Mouse (Mus musculus): ENCODE results near the gene Pax1. TPM values are rescaled to one million over a fixed set of nuclear protein-coding genes. Genes with fewer than 3 reads are reported as not detected.

Pax1 gene
- polyA plus RNA-seq, 1 experiment from 2014 or later: 1.7 TPM

- Histone ChIP-seq H3K9me3 (no peaks in the 10 kb centered on the region), H3K9ac (no peak overlapping the region), H3K4me3 (no peak overlapping the region), H3K36me3 (no peaks in the 10 kb centered on the region), H3K4me1 (replicated peaks) (0 out of 2 replicates have a peak, but pooled peaks cover 5% of the 10 kb centered on the region), H3K27ac (replicated peaks) (no peak overlapping the region), H3K27me3 (peaks cover 93% of the 10 kb centered on the region), H3K4me2 (no peak overlapping the region)
- ATAC-seq (ENCODE audit: low read depth): no peak
- 13% methylated on average over 8 of the region's 8 CpGs for WGBS
Observed at GRCm38 (mm10) chr2:147375019-147375715, 13.4 kb downstream of the Pax1 start.

- no peaks in the 10 kb centered on the region for H3K4me1 ChIP-seq (replicated peaks)
- H3K4me3 ChIP-seq: no peak overlapping the region
- H3K4me2 ChIP-seq: no peak overlapping the region
- H3K9ac ChIP-seq: no peak overlapping the region
- H3K9me3 ChIP-seq: no peaks in the 10 kb centered on the region
- WGBS: 8% methylated on average over 4 of the region's 4 CpGs
- no peaks in the 10 kb centered on the region for H3K36me3 ChIP-seq
- H3K27me3 ChIP-seq: peaks cover 66% of the 10 kb centered on the region
- no peak overlapping the region for H3K27ac ChIP-seq (replicated peaks)
- ATAC-seq (ENCODE audit: low read depth): no peak
Observed at GRCm38 (mm10) chr2:147378934-147379333, 17.2 kb downstream of the Pax1 start.

GRCm38 (mm10) chr2:147383373-147383772, 21.6 kb downstream of the Pax1 start:
- WGBS: 88% methylated on average over 2 of the region's 2 CpGs
- H3K4me3 ChIP-seq: no peak overlapping the region
- no peak overlapping the region for H3K4me2 ChIP-seq
- no peak overlapping the region for H3K9ac ChIP-seq
- no peaks in the 10 kb centered on the region for H3K36me3 ChIP-seq
- H3K4me1 ChIP-seq (replicated peaks): no peaks in the 10 kb centered on the region
- ATAC-seq (ENCODE audit: low read depth): no peak
- H3K27me3 ChIP-seq: peaks cover 22% of the 10 kb centered on the region
- H3K9me3 ChIP-seq: no peaks in the 10 kb centered on the region
- no peak overlapping the region for H3K27ac ChIP-seq (replicated peaks)

- H3K27ac ChIP-seq (replicated peaks): no peak overlapping the region
- 57% methylated on average over 5 of the region's 5 CpGs for WGBS
Observed at GRCm38 (mm10) chr2:147386949-147387348, 25.2 kb downstream of the Pax1 start.

GRCm38 (mm10) chr2:147409323-147409722, 47.6 kb downstream of the Pax1 start:
- no peaks in the 10 kb centered on the region for H3K4me1 ChIP-seq (replicated peaks)
- no peak overlapping the region for H3K4me3 ChIP-seq
- no peaks in the 10 kb centered on the region for H3K36me3 ChIP-seq
- H3K27me3 ChIP-seq: no peaks in the 10 kb centered on the region
- H3K27ac ChIP-seq (replicated peaks): no peak overlapping the region
- ATAC-seq (ENCODE audit: low read depth): no peak
- no peaks in the 10 kb centered on the region for H3K9me3 ChIP-seq
- H3K9ac ChIP-seq: no peak overlapping the region
- H3K4me2 ChIP-seq: no peak overlapping the region
- 77% methylated on average over 1 of the region's 1 CpGs for WGBS

More at GRCm38 (mm10) chr2:147386949-147387348, 25.2 kb downstream of the Pax1 start:
- Histone ChIP-seq H3K4me3 (no peak overlapping the region), H3K9ac (no peak overlapping the region), H3K36me3 (no peaks in the 10 kb centered on the region), H3K4me2 (no peak overlapping the region), H3K4me1 (replicated peaks) (no peaks in the 10 kb centered on the region), H3K27me3 (no peaks in the 10 kb centered on the region), H3K9me3 (no peaks in the 10 kb centered on the region)
- no peak for ATAC-seq (ENCODE audit: low read depth)

GRCm38 (mm10) chr2:147415037-147415436, 53.3 kb downstream of the Pax1 start:
- no peak for ATAC-seq (ENCODE audit: low read depth)
- Histone ChIP-seq H3K36me3 (no peaks in the 10 kb centered on the region), H3K4me2 (no peak overlapping the region), H3K4me1 (replicated peaks) (no peaks in the 10 kb centered on the region), H3K27ac (replicated peaks) (no peak overlapping the region), H3K27me3 (no peaks in the 10 kb centered on the region), H3K9ac (no peak overlapping the region), H3K4me3 (no peak overlapping the region), H3K9me3 (no peaks in the 10 kb centered on the region)
- 92% methylated on average over 3 of the region's 3 CpGs for WGBS

- Histone ChIP-seq H3K4me2 (no peak overlapping the region), H3K9ac (no peak overlapping the region), H3K27ac (replicated peaks) (no peak overlapping the region), H3K36me3 (no peaks in the 10 kb centered on the region), H3K4me3 (no peak overlapping the region), H3K27me3 (no peaks in the 10 kb centered on the region), H3K4me1 (replicated peaks) (no peaks in the 10 kb centered on the region), H3K9me3 (no peaks in the 10 kb centered on the region)
- 59% methylated on average over 10 of the region's 10 CpGs for WGBS
- no peak for ATAC-seq (ENCODE audit: low read depth)
Observed at GRCm38 (mm10) chr2:147424582-147425255, 63.0 kb downstream of the Pax1 start.

- Histone ChIP-seq H3K4me2 (no peak overlapping the region), H3K36me3 (no peaks in the 10 kb centered on the region), H3K4me3 (no peak overlapping the region), H3K9me3 (no peaks in the 10 kb centered on the region), H3K4me1 (replicated peaks) (no peaks in the 10 kb centered on the region), H3K27ac (replicated peaks) (no peak overlapping the region), H3K9ac (no peak overlapping the region), H3K27me3 (no peaks in the 10 kb centered on the region)
- ATAC-seq (ENCODE audit: low read depth): no peak
- WGBS: 16% methylated on average over 1 of the region's 1 CpGs
Observed at GRCm38 (mm10) chr2:147429607-147430356, 68.1 kb downstream of the Pax1 start.

GRCm38 (mm10) chr2:147433120-147433519, 71.4 kb downstream of the Pax1 start:
- Histone ChIP-seq H3K4me1 (replicated peaks) (no peaks in the 10 kb centered on the region), H3K9me3 (no peaks in the 10 kb centered on the region), H3K4me3 (no peak overlapping the region), H3K9ac (no peak overlapping the region), H3K27me3 (no peaks in the 10 kb centered on the region), H3K4me2 (no peak overlapping the region), H3K36me3 (no peaks in the 10 kb centered on the region), H3K27ac (replicated peaks) (no peak overlapping the region)
- ATAC-seq (ENCODE audit: low read depth): no peak
- 34% methylated on average over 5 of the region's 5 CpGs for WGBS

Other genes with a start within 250 kb of the Pax1 start
- gene Nkx2-2, start 167.7 kb upstream of the Pax1 start, polyA plus RNA-seq (2015; fragmentation: Nextera tagmentation; extraction: Ambion mirVana): 2.5 and 4.5 TPM in 2 replicates